Mouse (Mus musculus) lung, adult 18-20 months (tissue): ENCODE measurements around the gene Ptdss2.

Experiments
- DNase-seq, 2 experiments: peaks; one replicate each; pipeline ENCODE4 v3.0.0; 2022; ENCODE audit warnings: mixed read lengths in 2 of 2

The Ptdss2 gene

GRCm38 (mm10) chr7:141122245-141122644 is at the start of gene Ptdss2:
Ptdss2 (plus strand) TSS chr7:141122382.
- DNase-seq: peak; percentile 71 to 77

GRCm38 (mm10) chr7:141073782-141074181 is 48.4 kb upstream of the Ptdss2 start:
- no peak for DNase-seq

- no peak for DNase-seq
These were observed 44.3 kb upstream of the Ptdss2 start, which contains the start of gene Pkp3 for GRCm38 (mm10) chr7:141077841-141078240. Pkp3 (plus strand) TSS chr7:141078218.

GRCm38 (mm10) chr7:141078876-141079275 is 43.3 kb upstream of the Ptdss2 start:
- DNase-seq: no peak

- DNase-seq: peak; percentile 72 to 79
These were observed 42.4 kb upstream of the Ptdss2 start for GRCm38 (mm10) chr7:141079481-141080449.

- peak in 1 of 2 experiments; percentile 28 for DNase-seq
These were observed 34.3 kb upstream of the Ptdss2 start for GRCm38 (mm10) chr7:141087894-141088293.

- DNase-seq: no peak
These were observed 33.7 kb upstream of the Ptdss2 start for GRCm38 (mm10) chr7:141088473-141088872.

- DNase-seq: no peak
These were observed 32.0 kb upstream of the Ptdss2 start for GRCm38 (mm10) chr7:141090228-141090627.

- DNase-seq: peak; percentile 94 to 95
These were observed 30.0 kb upstream of the Ptdss2 start for GRCm38 (mm10) chr7:141092051-141092735.

- DNase-seq: no peak
These were observed 28.2 kb upstream of the Ptdss2 start for GRCm38 (mm10) chr7:141093950-141094349.

GRCm38 (mm10) chr7:141094487-141095205 is 27.5 kb upstream of the Ptdss2 start:
- DNase-seq: no peak

GRCm38 (mm10) chr7:141096021-141096420 is 26.2 kb upstream of the Ptdss2 start:
- DNase-seq: no peak

GRCm38 (mm10) chr7:141096649-141097056 is 25.5 kb upstream of the Ptdss2 start:
- peak; percentile 86 to 88 for DNase-seq

- DNase-seq: no peak
These were observed 25.0 kb upstream of the Ptdss2 start for GRCm38 (mm10) chr7:141097177-141097576.

- DNase-seq: peak; percentile 65 to 70
These were observed 22.1 kb upstream of the Ptdss2 start, which contains the start of gene Sigirr for GRCm38 (mm10) chr7:141099911-141100691. Sigirr (minus strand) TSS chr7:141100572.

- no peak for DNase-seq
These were observed 19.0 kb upstream of the Ptdss2 start for GRCm38 (mm10) chr7:141103161-141103560.

GRCm38 (mm10) chr7:141115874-141116273 is 6.3 kb upstream of the Ptdss2 start:
- DNase-seq: no peak

GRCm38 (mm10) chr7:141117636-141118035 is 4.5 kb upstream of the Ptdss2 start, which contains the start of gene Ano9:
Ano9 (minus strand) TSS chr7:141117806.
- peak; percentile 60 to 65 for DNase-seq

- no peak for DNase-seq
These were observed 2.7 kb upstream of the Ptdss2 start for GRCm38 (mm10) chr7:141119487-141119886.

GRCm38 (mm10) chr7:141120605-141121004 is 1.6 kb upstream of the Ptdss2 start:
- no peak for DNase-seq

- peak; percentile 20 to 21 for DNase-seq
These were observed 1.1 kb upstream of the Ptdss2 start for GRCm38 (mm10) chr7:141121051-141121531.
